Mouse (Mus musculus) olfactory bulb, adult 2 months (tissue): ENCODE data around the gene Orm3. TPM values are rescaled to one million over a fixed set of nuclear protein-coding genes. Genes with fewer than 3 reads are reported as not detected.

ENCODE experiments used
- H3K27ac ChIP-seq: fragments of 200-500 bp; 2 replicates; pipeline ENCODE4 v1.5.1; 2012; ENCODE audit warnings: low read depth, low read length; ENCODE audit not compliant: insufficient read depth
- H3K4me1 ChIP-seq: fragments of 200-500 bp; 2 replicates; pipeline ENCODE4 v1.6.1; 2012; ENCODE audit warnings: low read length; ENCODE audit not compliant: control insufficient read depth, insufficient read depth
- H3K4me3 ChIP-seq: fragments of 200-500 bp; 2 replicates; pipeline ENCODE4 v1.5.1; 2012; ENCODE audit warnings: mild to moderate bottlenecking, low read depth, low read length, moderate library complexity; ENCODE audit not compliant: insufficient read depth
- CTCF ChIP-seq: fragments of 200-500 bp; IDR thresholded peaks from 2 replicates; pipeline ENCODE4 v1.5.1; 2012; ENCODE audit warnings: low read depth, mild to moderate bottlenecking, low read length, moderate library complexity; ENCODE audit not compliant: insufficient read depth
- POLR2A ChIP-seq: fragments of 200-500 bp; IDR thresholded peaks from 2 replicates; pipeline ENCODE4 v1.6.1; 2012; ENCODE audit warnings: mild to moderate bottlenecking, low read depth, low read length, moderate library complexity; ENCODE audit not compliant: insufficient read depth
- WGBS: fragments of 180-500 bp; shearing (Covaris S2); methylation state at CpG from one replicate; pipeline ENCODE4 v1.1.7; 2018; 5-methylcytosine and 5-hydroxymethylcytosine counted together
- polyA plus RNA-seq: library from polyadenylated mRNA; stranded (reverse); fragments of >200 nt; gene quantifications from 2 replicates; pipeline ENCODE4 v1.2.4, GENCODE M21; 2012; ENCODE audit warnings: low replicate concordance; ENCODE audit not compliant: missing spikeins, insufficient read depth, insufficient read length

The Orm3 gene
- polyA plus RNA-seq, 1 experiment = not detected

- Histone ChIP-seq H3K4me1 (peaks cover 12% of the 10 kb centered on the region), H3K27ac (no peak overlapping the region), H3K4me3 (no peak overlapping the region)
- TF ChIP-seq CTCF = no peak
- TF ChIP-seq POLR2A = no peak
- WGBS = 87% methylated on average over 10 of the region's 10 CpGs
Observed at GRCm38 (mm10) chr4:63397981-63398537, 42.1 kb downstream of the Orm3 start.

GRCm38 (mm10) chr4:63398854-63399609 lies 43.1 kb downstream of the Orm3 start:
- 65% methylated on average over 11 of the region's 11 CpGs for WGBS
- Histone ChIP-seq H3K4me1 (peaks cover 17% of the 10 kb centered on the region), H3K4me3 (no peak overlapping the region), H3K27ac (no peak overlapping the region)
- no peak for TF ChIP-seq POLR2A
- no peak for TF ChIP-seq CTCF

GRCm38 (mm10) chr4:63399691-63400270 lies 43.8 kb downstream of the Orm3 start:
- WGBS = 73% methylated on average over 8 of the region's 8 CpGs
- TF ChIP-seq CTCF = no peak
- no peak for TF ChIP-seq POLR2A
- no peak overlapping the region for H3K27ac ChIP-seq

DNA sequence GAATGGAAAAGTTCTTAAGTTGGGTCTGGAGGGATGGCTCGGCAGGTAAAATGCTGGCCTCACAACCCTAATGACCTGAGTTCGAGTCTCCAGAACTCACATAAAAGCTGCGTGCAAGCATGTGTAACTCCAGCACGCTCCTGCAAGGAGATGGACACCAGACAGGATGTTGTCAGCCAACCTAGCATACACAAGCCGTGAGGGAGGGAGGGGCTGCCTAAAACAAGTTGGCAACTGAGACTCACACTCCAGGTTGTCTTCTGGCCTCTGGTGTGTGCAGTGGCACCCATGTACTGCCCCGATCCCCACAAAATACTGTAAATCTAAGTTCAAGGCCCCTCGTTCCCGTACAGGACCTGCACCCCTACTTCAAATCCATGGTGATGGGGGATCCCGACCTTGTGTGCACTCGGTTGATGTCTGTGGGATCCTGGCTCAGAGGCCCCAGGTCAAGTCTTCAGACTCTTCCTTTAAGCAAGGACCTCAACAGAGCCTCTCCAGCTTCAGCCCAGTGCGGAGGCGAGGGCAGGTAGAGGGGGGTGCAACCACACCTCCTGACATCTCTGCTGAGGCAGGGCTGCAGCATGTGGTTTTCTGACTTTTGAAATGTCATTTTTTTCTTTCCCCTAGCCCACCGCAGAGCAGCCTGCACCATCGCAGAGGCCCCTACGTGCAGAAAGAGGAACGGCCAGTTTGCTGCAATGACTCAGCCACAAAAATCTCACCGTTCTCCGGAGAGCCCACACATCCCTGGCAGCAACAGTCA lies 44.8 kb downstream of the Orm3 start:
- Histone ChIP-seq H3K27ac (no peak overlapping the region), H3K4me1 (peaks cover 26% of the 10 kb centered on the region)
- TF ChIP-seq CTCF (no peak), POLR2A (no peak)

More at GRCm38 (mm10) chr4:63399691-63400270, 43.8 kb downstream of the Orm3 start:
- no peak overlapping the region for H3K4me3 ChIP-seq
- H3K4me1 ChIP-seq = peaks cover 25% of the 10 kb centered on the region

GRCm38 (mm10) chr4:63401620-63402019 lies 45.7 kb downstream of the Orm3 start:
- H3K4me1 ChIP-seq = peaks cover 26% of the 10 kb centered on the region
- no peak overlapping the region for H3K4me3 ChIP-seq
- no peak for TF ChIP-seq CTCF
- no peak for TF ChIP-seq POLR2A
- H3K27ac ChIP-seq = no peak overlapping the region
- WGBS = 77% methylated on average over 6 of the region's 6 CpGs

More for the DNA sequence above, 44.8 kb downstream of the Orm3 start:
- no peak overlapping the region for H3K4me3 ChIP-seq
- 89% methylated on average over 18 of the region's 18 CpGs for WGBS

GRCm38 (mm10) chr4:63402056-63402455 lies 46.1 kb downstream of the Orm3 start:
- no peak for TF ChIP-seq CTCF
- WGBS = 86% methylated on average over 10 of the region's 10 CpGs
- Histone ChIP-seq H3K27ac (peak overlapping the region; percentile 34; the same call in 1 of the 2 replicates), H3K4me1 (peaks cover 26% of the 10 kb centered on the region), H3K4me3 (peak overlapping the region; percentile 11; the same call in 1 of the 2 replicates)

DNA sequence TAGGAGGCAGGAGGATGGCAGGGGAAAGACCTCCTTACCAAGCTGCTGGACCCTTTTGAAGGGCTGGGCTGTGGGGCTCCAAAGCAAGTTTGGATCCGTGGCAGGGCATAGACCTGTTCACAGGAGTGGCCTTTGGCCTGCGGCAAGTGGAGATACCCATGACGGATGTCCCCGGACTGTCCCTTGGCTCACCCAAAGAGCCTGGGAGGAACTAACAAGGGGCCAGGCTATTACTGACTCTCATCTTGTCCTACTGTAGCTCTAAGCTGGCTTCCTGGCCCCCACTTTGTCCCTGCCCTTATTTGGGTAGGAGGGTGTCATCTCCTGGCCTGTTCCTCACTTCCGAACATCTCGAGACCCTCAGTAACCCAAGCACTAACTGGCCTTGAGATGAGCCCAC lies 46.6 kb downstream of the Orm3 start:
- H3K4me3 ChIP-seq = peak overlapping the region; percentile 11
- peak overlapping the region; percentile 34 for H3K27ac ChIP-seq
- TF ChIP-seq POLR2A = no peak
- TF ChIP-seq CTCF = no peak
- peaks cover 26% of the 10 kb centered on the region for H3K4me1 ChIP-seq
- WGBS = 72% methylated on average over 6 of the region's 6 CpGs

- H3K4me1 ChIP-seq = peaks cover 27% of the 10 kb centered on the region
- peak within 1 kb of the TSS; percentile 11 for H3K4me3 ChIP-seq
- TF ChIP-seq CTCF = no peak
- no peak for TF ChIP-seq POLR2A
- H3K27ac ChIP-seq = peak within 1 kb of the TSS; percentile 34
- WGBS = 28% methylated on average over 17 of the region's 17 CpGs
Observed at GRCm38 (mm10) chr4:63403040-63403959, 47.3 kb downstream of the Orm3 start, which contains the start of gene Akna. TSS of gene Akna (minus strand) at chr4:63403354.
